In the genomic region with DNA sequence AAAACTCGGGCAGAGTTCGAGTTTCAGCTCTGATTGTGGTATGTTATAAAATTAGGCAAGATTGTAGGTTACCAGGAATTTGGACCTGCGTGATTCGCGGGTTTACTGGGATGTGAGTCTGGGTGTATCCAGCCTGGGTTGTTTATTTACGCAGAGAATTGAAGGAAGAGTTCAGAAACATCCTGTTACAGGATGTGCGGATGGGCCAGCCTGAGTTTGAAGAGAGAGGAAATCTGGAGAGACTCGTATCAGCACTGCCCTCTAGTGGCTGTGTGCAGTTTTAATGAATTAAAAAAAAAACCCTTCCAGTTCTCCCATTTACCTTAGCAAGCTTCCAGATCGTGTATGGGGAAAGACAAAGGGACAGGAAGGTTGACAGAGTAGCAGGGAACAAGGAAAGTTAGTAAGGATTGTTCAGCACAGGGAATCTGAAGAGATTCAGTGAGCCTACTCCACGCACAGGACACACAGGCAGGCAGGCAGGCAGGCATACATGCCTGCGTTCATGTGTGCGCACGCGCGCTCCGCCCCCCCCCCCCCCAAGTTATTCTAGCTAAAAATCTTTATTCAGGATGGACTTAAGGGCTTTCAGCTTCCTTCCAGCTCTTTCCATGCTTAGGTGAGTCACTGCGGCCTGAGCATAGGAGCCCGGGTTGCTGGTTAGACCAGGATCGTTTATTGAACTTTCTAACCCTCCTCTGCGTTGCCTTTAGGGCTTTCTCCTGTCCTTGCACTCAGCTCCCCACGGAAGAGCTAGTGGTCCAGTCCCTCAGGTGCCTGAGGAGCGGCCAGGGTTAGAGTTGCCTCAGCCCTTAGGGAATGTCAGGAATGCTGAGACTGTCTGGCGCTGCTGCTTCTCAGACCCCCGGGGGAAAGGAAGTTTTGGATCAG, we compare ENCODE assay signal across 8 mouse cellular contexts.
DNase-seq lines count a peak whose midpoint lies in the region; ATAC-seq and TF ChIP-seq lines count a peak whose summit lies in the region.

No protein-coding gene starts in this region.

- TF ChIP-seq CTCF in heart, postnatal 0 days (IDR thresholded peaks at IDR 0.05; ENCODE audit: low read depth): peak; percentile 62

- H3K27me3 ChIP-seq in erythroblast, embryonic 14.5 days (ENCODE audit: control insufficient read depth): no peaks in the 10 kb centered on the region
- no peaks in the 10 kb centered on the region for H3K27me3 ChIP-seq in heart, postnatal 0 days (ENCODE audit: control insufficient read depth, insufficient read depth, low read length)
- H3K27me3 ChIP-seq in lung, embryonic 15.5 days: no peaks in the 10 kb centered on the region

- WGBS in heart, postnatal 0 days: 6% methylated on average over 24 of the region's 24 CpGs
- 5% methylated on average over 24 of the region's 24 CpGs for WGBS in lung, embryonic 15.5 days

- H3K4me3 ChIP-seq in erythroblast, embryonic 14.5 days (replicated peaks): peak overlapping the region; percentile 59
- peak overlapping the region; percentile 64 for H3K4me3 ChIP-seq in brown adipose tissue, adult 24 weeks (ENCODE audit: insufficient read depth, low read depth, low read length)
- H3K4me3 ChIP-seq in heart, postnatal 0 days (ENCODE audit: low read depth, low read length): peak overlapping the region; percentile 48
- H3K4me3 ChIP-seq in lung, embryonic 15.5 days: peak overlapping the region; percentile 37

- peak overlapping the region; percentile 48 for H3K9ac ChIP-seq in heart, postnatal 0 days (replicated peaks; ENCODE audit: low read depth, low read length)
- peak overlapping the region; percentile 43 for H3K9ac ChIP-seq in lung, embryonic 15.5 days

- DNase-seq in fibroblast of lung, adult 2 months (ENCODE audit: low read depth): peak; percentile 66
- DNase-seq in heart, postnatal 0 days (ENCODE audit: low spot score): peak; percentile 91
- peak; percentile 86 for DNase-seq in kidney, postnatal 14 days
- DNase-seq in ovary, postnatal 36 days (ENCODE audit: low spot score): peak; percentile 45

- H3K9me3 ChIP-seq in erythroblast, embryonic 14.5 days (ENCODE audit: control insufficient read depth, low read length): no peaks in the 10 kb centered on the region
- H3K9me3 ChIP-seq in heart, postnatal 0 days (replicated peaks; ENCODE audit: control insufficient read depth, low read length): no peaks in the 10 kb centered on the region
- H3K9me3 ChIP-seq in lung, embryonic 15.5 days: no peaks in the 10 kb centered on the region

- TF ChIP-seq EP300 in heart, postnatal 0 days (IDR thresholded peaks at IDR 0.05; ENCODE audit: low read depth): no peak

- peak overlapping the region; percentile 70 for H3K4me2 ChIP-seq in heart, postnatal 0 days (ENCODE audit: low read depth, low read length)
- H3K4me2 ChIP-seq in lung, embryonic 15.5 days: peak overlapping the region; percentile 69

- H3K27ac ChIP-seq in brown adipose tissue, adult 24 weeks (replicated peaks; ENCODE audit: low read depth, low read length): peak overlapping the region; percentile 97
- H3K27ac ChIP-seq in heart, postnatal 0 days (ENCODE audit: low read depth): peak overlapping the region; percentile 67
- peak overlapping the region; percentile 86 for H3K27ac ChIP-seq in lung, embryonic 15.5 days

- H3K4me1 ChIP-seq in erythroblast, embryonic 14.5 days (ENCODE audit: control insufficient read depth): peaks cover 15% of the 10 kb centered on the region
- peaks cover 12% of the 10 kb centered on the region for H3K4me1 ChIP-seq in brown adipose tissue, adult 24 weeks (ENCODE audit: control insufficient read depth, insufficient read depth, insufficient read length, low read length)
- peaks cover 17% of the 10 kb centered on the region for H3K4me1 ChIP-seq in heart, postnatal 0 days (ENCODE audit: control insufficient read depth, insufficient read depth)
- peaks cover 45% of the 10 kb centered on the region for H3K4me1 ChIP-seq in lung, embryonic 15.5 days

- no peak for ATAC-seq in erythroblast, adult 5-6 weeks (replicated peaks; ENCODE audit: low FRiP score, poor library complexity, severe bottlenecking)
- peak; percentile 77 for ATAC-seq in heart, postnatal 0 days (ENCODE audit: insufficient read depth, low read depth)
- peak; percentile 49 for ATAC-seq in lung, embryonic 15.5 days (ENCODE audit: borderline replicate concordance, extremely low read depth, low FRiP score, low TSS enrichment)

- H3K36me3 ChIP-seq in erythroblast, embryonic 14.5 days (ENCODE audit: control insufficient read depth): no peaks in the 10 kb centered on the region
- H3K36me3 ChIP-seq in heart, postnatal 0 days (replicated peaks; ENCODE audit: control insufficient read depth, insufficient read depth, low read length): no peaks in the 10 kb centered on the region
- H3K36me3 ChIP-seq in lung, embryonic 15.5 days: no peaks in the 10 kb centered on the region
